Mouse (Mus musculus) naive thymus-derived CD4-positive, alpha-beta T cell, adult 5 months (primary cell): ENCODE measurements around the gene Plek. TPM values are rescaled to one million over a fixed set of nuclear protein-coding genes. Genes with fewer than 3 reads are reported as not detected.

Source experiments
- polyA plus RNA-seq: library from polyadenylated mRNA; unstranded; fragments of 100-300 nt; shearing (Covaris generic); gene quantifications from one replicate; pipeline ENCODE4 v1.2.1, GENCODE M21; 2017

Gene Plek
- 0.25 TPM for polyA plus RNA-seq

GRCm38 (mm10) chr11:17051545-17052475, at the start of gene Plek, which contains the start of gene Cnrip1:
Gene Plek (minus strand): TSS chr11:17052381.
Gene Cnrip1 (plus strand): TSS chr11:17051586.

GRCm38 (mm10) chr11:16950976-16951760, 101.0 kb downstream of the Plek start, which contains the start of gene Fbxo48:
Gene Fbxo48 (plus strand): TSS chr11:16951375.

Other genes starting within 250 kb of the Plek start
- 0.61 TPM for gene Fbxo48, start 101.0 kb downstream of the Plek start, polyA plus RNA-seq
- 0.58 TPM for gene Cnrip1, start 795 bp downstream of the Plek start, polyA plus RNA-seq
- gene Ppp3r1, start 106.9 kb upstream of the Plek start, polyA plus RNA-seq, result 103 TPM
- gene Wdr92, start 129.7 kb upstream of the Plek start, polyA plus RNA-seq, result 15.9 TPM
- gene Pno1, start 159.2 kb upstream of the Plek start, polyA plus RNA-seq, result 34.8 TPM
- gene C1d, start 205.2 kb upstream of the Plek start, polyA plus RNA-seq, result 33.5 TPM